Mouse (Mus musculus) gastrocnemius, adult 2 months (tissue): ENCODE data around the gene Syt15. TPM values are rescaled to one million over a fixed set of nuclear protein-coding genes. Genes with fewer than 3 reads are reported as not detected.
A peak's percentile ranks its signal among the peaks of the same experiment; 100 is the strongest.

Experiments
- DNase-seq: peaks from one replicate; pipeline ENCODE4 v3.0.0; 2022
- H3K27ac ChIP-seq: fragments of 200-600 bp; 2 replicates; pipeline ENCODE4 v1.8.1; 2022; ENCODE audit warnings: mild to moderate bottlenecking
- H3K4me3 ChIP-seq: fragments of 200-600 bp; 2 replicates; pipeline ENCODE4 v1.8.1; 2022; ENCODE audit warnings: mild to moderate bottlenecking, moderate library complexity
- CTCF ChIP-seq: fragments of 200-600 bp; IDR thresholded peaks from 2 replicates; pipeline ENCODE4 v1.8.1; 2022; ENCODE audit warnings: antibody characterized with exemption, mild to moderate bottlenecking, moderate library complexity
- intact Hi-C: fragments of 180-260 bp; cut with DNase I; formaldehyde crosslinking; loops from one replicate; pipeline ENCODE4 v1.15.1; 2025
- total RNA-seq, 2 experiments: library from RNA; stranded (reverse); gene quantifications; 2 replicates each; pipeline ENCODE4 v1.2.3; 2021

Syt15 gene
- total RNA-seq, 2 experiments from 2014 or later, result 0.47 to 0.71 TPM

- Histone ChIP-seq H3K4me3 (no peak overlapping the region), H3K27ac (no peak overlapping the region)
- intact Hi-C loops, result loop anchor here (10.0 kb wide), 1 partner anchor 125 kb away; the partner anchor contains the start of gene Anxa8
- TF ChIP-seq CTCF, result no peak
- DNase-seq, result no peak
Observed at GRCm38 (mm10) chr14:34209942-34210341, 9.5 kb upstream of the Syt15 start.

- Histone ChIP-seq H3K4me3 (no peak overlapping the region), H3K27ac (no peak overlapping the region)
- no peak for DNase-seq
- intact Hi-C loops, result no loop called here
- TF ChIP-seq CTCF, result no peak
Observed at GRCm38 (mm10) chr14:34215451-34216127, 3.8 kb upstream of the Syt15 start.

GRCm38 (mm10) chr14:34219786-34220198, 397 bp downstream of the Syt15 start:
- no peak for TF ChIP-seq CTCF
- Histone ChIP-seq H3K4me3 (peak overlapping the region; percentile 58), H3K27ac (peak overlapping the region; percentile 16; the same call in 1 of the 2 replicates)
- intact Hi-C loops, result no loop called here
- DNase-seq, result no peak

GRCm38 (mm10) chr14:34220426-34220825, 1.0 kb downstream of the Syt15 start:
- peak overlapping the region; percentile 16; the same call in 1 of the 2 replicates for H3K27ac ChIP-seq
- H3K4me3 ChIP-seq, result peak overlapping the region; percentile 58
- intact Hi-C loops, result no loop called here
- no peak for DNase-seq
- no peak for TF ChIP-seq CTCF

GRCm38 (mm10) chr14:34221416-34222077, 2.2 kb downstream of the Syt15 start:
- peak; percentile 27 for DNase-seq
- Histone ChIP-seq H3K27ac (no peak overlapping the region), H3K4me3 (no peak overlapping the region)
- intact Hi-C loops, result no loop called here
- no peak for TF ChIP-seq CTCF

GRCm38 (mm10) chr14:34223362-34223898, 4.0 kb downstream of the Syt15 start:
- no peak overlapping the region for H3K27ac ChIP-seq
- intact Hi-C loops, result no loop called here
- no peak for TF ChIP-seq CTCF
- no peak for DNase-seq
- no peak overlapping the region for H3K4me3 ChIP-seq

GRCm38 (mm10) chr14:34225986-34226385, 6.6 kb downstream of the Syt15 start:
- H3K27ac ChIP-seq, result no peak overlapping the region
- TF ChIP-seq CTCF, result no peak
- H3K4me3 ChIP-seq, result no peak overlapping the region
- no peak for DNase-seq
- intact Hi-C loops, result no loop called here

- no peak for TF ChIP-seq CTCF
- intact Hi-C loops, result no loop called here
- H3K4me3 ChIP-seq, result no peak overlapping the region
- no peak overlapping the region for H3K27ac ChIP-seq
- no peak for DNase-seq
Observed at GRCm38 (mm10) chr14:34226566-34226965, 7.2 kb downstream of the Syt15 start.

- no peak for TF ChIP-seq CTCF
- no peak for DNase-seq
- H3K27ac ChIP-seq, result no peak overlapping the region
- intact Hi-C loops, result no loop called here
- no peak overlapping the region for H3K4me3 ChIP-seq
Observed at GRCm38 (mm10) chr14:34227981-34228380, 8.6 kb downstream of the Syt15 start.

GRCm38 (mm10) chr14:34228830-34229506, 9.6 kb downstream of the Syt15 start:
- Histone ChIP-seq H3K27ac (no peak overlapping the region), H3K4me3 (no peak overlapping the region)
- intact Hi-C loops, result no loop called here
- no peak for TF ChIP-seq CTCF
- DNase-seq, result no peak

- DNase-seq, result no peak
- Histone ChIP-seq H3K4me3 (no peak overlapping the region), H3K27ac (no peak overlapping the region)
- intact Hi-C loops, result no loop called here
- no peak for TF ChIP-seq CTCF
Observed at GRCm38 (mm10) chr14:34232340-34232739, 12.9 kb downstream of the Syt15 start.

- Histone ChIP-seq H3K27ac (no peak overlapping the region), H3K4me3 (no peak overlapping the region)
- DNase-seq, result no peak
- TF ChIP-seq CTCF, result no peak
- intact Hi-C loops, result no loop called here
Observed at GRCm38 (mm10) chr14:34232866-34233680, 13.7 kb downstream of the Syt15 start.
